Mouse (Mus musculus) embryonic fibroblast, embryonic 13.5 days (primary cell): Measurements from ENCODE around the gene Napb.

ENCODE experiments used
- CTCF ChIP-seq: IDR thresholded peaks from 2 replicates; pipeline ENCODE4 v1.5.1; 2011; ENCODE audit warnings: mild to moderate bottlenecking, control low read depth, low read length, moderate library complexity, borderline replicate concordance; ENCODE audit not compliant: insufficient read depth
- POLR2A ChIP-seq: IDR thresholded peaks from 2 replicates; pipeline ENCODE4 v1.6.1; 2011; ENCODE audit warnings: low read depth, mild to moderate bottlenecking, control low read depth, low read length, moderate library complexity

DNA sequence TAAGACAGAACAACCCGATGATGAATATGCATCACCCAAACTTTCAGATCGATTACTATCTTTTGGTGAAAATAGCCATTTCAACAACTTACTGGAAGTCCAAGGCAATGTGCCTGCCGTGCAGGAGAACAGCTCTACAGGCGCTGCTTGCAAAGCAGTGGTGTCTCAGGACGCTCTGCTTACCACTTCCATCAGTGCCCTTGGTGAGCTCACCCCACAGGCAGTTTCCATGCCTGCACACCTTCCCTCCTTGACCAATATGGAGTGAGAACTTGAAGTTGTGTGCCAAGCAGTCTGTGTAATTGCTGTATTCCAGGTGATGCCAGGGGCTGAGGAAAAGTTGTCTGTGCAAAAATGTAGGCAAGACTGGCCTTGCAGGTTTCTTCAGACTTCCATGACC lies 41.5 kb downstream of the Napb start:
- TF ChIP-seq CTCF (no peak), POLR2A (no peak)
